Mouse (Mus musculus): ENCODE measurements at regions not wholly inside any gene's neighbourhood (a gene's known extent, or its start where the extent isn't known, plus 50 kb on each side); places are given as distances from the start of the nearest gene placed in this dataset.

DNA sequence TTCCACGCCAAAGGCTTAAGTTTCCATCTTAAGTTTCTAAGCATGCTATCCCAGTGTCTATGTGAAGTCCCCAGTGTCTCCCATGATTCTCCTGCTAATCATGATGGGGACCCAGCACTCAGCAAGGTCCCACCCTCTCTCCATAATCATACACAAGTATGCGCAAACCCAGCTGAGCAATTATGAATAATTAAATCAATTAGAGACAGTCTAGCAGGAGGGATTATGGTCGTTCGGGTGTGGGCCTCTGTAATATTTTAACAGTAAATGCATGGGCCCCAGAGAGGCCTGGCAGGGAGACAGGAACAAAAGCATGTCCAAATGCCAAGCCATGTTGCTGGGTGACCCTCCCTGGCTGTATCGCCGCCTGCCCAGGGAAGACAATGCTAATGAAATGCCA is 73.1 kb upstream of the Msx1 start:
- no peak for DNase-seq (ENCODE audit: low read depth)

DNA sequence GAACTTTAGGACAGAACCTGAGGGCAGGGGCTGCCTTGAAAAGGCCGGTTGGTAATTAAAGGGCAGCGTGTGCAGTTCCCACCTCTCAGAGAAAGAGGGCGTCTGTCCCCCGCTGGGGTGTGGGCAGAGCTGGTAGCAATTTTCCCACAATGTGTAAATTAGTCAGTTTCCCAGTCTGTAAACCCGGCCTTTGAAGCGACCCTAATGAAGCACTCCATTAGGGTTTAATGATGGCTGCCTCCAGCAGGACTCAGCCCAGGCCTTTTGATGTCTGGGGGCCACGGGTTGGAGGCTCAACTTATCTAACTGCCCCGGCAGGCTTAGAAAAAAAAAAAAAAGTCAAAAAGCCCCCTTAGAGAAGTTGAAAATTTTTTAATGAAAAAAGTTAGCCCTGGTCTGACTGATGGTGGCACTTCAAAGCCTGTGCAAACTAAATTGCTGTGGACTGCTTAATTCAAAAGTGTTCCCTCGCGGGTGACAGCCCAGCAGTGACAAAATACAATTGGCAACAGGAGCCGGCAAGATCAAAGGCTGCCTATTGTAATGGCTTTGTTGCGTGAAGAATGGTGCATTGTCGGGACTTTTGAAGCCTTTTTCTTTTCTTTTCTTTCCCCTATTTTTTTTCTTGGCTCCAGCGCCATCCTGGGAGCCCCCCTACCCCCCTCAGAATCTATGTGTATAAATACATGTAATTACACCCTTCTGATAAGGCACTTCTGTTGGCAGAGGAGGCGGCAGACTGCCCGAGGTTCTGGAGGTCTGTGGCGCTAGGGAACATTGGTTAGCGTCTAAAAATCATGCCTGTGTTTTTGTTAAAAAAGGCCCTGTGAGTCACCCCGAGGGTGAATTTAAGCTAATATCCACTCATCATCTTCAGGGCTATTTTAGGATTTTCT is 71.3 kb upstream of the Msx1 start:
- no peak for DNase-seq (ENCODE audit: low read depth)

DNA sequence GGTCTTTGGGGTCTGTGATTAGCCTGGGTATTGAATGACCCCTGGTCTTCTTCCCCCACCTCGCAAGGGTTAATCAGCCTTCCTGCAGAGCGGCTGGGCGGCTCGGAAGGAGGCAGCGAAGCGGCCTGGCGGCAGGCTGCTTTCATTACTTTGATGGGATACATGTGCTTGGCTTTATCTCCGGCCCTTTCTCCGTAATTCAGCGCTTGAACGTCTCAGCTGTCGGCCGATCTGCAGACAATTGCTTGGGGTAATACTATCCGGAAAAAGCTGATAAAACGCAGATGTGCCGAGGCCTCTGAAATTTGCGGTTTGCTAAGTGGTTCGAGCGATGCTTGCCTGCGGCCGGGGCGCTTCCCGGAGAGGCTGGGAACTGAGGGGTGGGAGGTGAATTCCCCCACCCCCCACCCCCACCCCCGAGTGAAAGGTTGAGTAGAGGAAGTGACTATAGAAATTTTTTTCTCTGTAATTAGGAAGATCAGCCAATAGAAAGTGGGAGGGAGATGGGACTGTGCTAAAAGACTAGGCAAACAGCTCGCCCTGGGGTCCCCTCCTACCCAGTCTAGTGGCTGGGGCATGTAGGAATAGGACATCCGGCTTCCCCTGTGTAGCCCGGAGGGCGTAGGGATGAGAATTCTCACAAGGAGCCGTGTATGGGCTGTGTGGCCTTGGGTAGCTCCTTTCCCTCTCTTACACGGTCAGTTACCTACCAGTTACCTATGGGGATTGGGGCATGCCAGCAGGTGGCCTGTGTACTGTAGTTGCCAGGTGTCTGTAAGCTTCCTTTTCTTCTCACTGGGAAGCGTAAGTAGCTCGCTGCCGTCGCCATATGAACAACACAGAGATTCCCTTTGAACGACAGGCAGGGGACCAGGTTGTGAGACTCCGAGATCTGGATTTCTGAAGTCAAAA is 69.5 kb upstream of the Msx1 start:
- no peak for DNase-seq (ENCODE audit: low read depth)

DNA sequence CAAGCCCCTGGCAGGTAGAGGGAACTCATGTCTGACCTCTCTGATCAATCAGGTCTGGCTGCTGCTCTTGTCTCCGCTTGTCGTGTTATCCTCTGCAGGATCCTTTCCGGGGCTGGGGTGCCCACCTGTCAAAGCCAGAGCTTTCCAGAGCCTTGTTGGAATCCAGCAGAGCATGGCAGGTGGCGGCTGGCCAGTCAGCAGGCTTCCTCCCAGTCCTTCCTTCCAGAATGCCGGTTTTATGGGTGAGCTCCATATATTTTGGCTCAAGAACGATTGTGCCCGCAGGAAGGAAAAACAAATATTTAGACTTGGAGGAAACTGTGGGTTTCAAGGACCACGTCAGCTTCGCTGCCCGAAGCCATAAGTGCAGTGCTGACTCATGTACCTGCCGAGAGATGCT is 66.3 kb upstream of the Msx1 start:
- no peak for DNase-seq (ENCODE audit: low read depth)

DNA sequence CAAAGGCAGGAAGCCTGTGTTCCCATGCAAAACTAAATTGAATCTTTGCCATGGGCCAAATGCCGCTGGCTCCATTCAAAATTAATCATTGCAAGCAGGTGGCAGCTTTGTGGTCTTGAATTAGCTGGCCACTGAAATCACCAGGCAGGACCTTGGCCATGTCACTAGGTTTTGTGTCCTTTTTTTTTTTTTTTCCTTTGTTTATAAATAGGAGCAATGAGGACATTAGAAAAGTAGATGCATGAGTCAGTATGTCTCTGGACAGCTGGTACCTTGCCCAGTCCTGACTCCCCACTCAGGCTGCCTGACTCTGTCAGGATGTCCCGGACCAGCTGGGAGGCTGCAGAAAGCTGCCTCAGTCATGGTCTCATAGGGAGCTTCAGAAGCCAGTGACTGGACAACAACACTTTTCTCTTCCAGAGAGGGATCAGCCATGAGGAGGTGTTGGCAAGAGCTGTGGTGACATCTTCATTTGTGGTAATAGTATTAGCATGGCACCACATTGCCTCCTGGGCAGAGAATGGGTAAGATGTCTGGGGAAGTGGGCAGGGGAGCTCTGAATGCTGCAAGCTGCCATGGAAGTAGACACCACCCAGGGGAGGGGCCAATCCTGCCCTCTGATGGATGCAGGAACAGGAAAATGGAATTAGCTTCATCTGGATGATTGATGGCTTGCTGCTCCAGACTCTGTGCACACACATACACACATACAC is 55.4 kb upstream of the Msx1 start:
- DNase-seq (ENCODE audit: low read depth): no peak

DNA sequence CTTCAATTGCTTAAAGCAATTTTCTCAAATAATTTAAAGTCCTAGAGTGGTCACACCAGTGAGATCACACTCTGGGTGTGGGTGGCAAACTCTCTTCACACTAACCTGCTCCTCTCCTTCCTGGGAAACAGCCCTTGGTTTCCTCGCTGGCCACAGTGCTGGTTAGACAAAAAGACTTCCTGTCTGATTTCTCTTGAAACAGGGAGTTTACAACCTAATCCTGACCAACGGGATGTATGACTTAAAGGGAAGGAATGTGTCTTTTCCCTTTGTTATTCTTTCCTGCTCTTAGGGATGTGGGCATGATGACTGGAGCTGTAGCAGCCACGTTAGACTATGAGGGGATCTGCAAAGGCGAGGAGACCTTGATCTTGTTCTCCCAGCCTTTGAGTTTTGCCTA is 51.9 kb upstream of the Msx1 start:
- DNase-seq (ENCODE audit: low read depth): no peak

DNA sequence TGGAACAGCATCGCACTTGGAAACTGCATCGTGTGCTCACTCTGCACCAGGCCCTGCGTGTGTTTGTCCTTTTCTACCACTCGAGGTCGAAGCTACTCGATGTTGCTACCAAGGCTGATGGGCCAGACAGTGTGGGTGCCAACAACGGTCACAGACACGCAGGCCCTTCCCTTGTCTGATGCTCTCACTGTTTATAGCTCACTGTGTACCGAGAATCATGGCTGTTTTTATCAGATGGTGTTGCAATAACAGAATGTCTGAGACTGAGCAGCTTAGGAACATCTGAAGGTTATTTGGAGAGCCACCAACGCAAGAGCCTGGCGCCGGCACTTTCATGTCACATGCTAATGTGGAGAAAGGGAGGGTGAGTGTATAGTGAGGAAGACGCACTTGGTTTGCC is 51.1 kb upstream of the Msx1 start:
- no peak for DNase-seq (ENCODE audit: low read depth)

DNA sequence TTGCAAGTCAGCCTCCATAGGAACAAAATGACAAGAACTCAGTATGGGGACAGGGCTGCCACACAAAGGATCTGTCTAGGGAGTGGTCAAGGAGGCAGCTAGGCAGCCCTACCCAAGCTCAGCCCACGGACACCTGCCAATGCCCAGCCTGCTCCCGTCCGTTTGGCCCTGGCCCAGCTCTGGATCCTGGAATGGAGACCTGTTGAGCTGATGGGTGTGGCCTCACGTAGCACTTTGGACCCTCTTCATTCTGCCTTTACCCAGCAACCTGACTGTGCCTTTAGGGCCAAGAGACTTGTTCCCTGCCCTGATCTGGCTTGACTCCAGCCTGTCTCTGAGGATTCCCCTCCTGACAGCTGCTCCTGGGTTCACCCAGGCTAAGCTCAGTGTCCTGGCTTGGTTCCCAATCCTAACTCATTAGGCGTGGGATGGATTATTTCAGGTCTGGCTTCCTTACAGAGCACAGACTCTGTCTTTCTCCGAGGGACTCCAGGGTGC is 50.5 kb upstream of the Msx1 start:
- DNase-seq (ENCODE audit: low read depth): no peak

Data from NIH3T3 (cell line).